Mouse (Mus musculus): ENCODE results near the gene Tecpr2. TPM values are rescaled to one million over a fixed set of nuclear protein-coding genes. Genes with fewer than 3 reads are reported as not detected.

Tecpr2 gene
- polyA plus RNA-seq, 1 experiment from 2014 or later, result 2.1 TPM

GRCm38 (mm10) chr12:110885251-110885650, 3.8 kb upstream of the Tecpr2 start:
- no peaks in the 10 kb centered on the region for H3K27me3 ChIP-seq (ENCODE audit: control insufficient read depth, insufficient read depth, low read depth, low read length)
- no peak overlapping the region for H3K4me2 ChIP-seq (ENCODE audit: low read depth, low read length)
- no peaks in the 10 kb centered on the region for H3K9me3 ChIP-seq (replicated peaks; ENCODE audit: control insufficient read depth, low read length)
- no peak overlapping the region for H3K4me3 ChIP-seq (ENCODE audit: low read depth, low read length)
- H3K4me1 ChIP-seq (ENCODE audit: control insufficient read depth, low read depth, low read length), result peaks cover 22% of the 10 kb centered on the region
- no peak overlapping the region for H3K9ac ChIP-seq (ENCODE audit: low read depth, low read length)
- no peak overlapping the region for H3K27ac ChIP-seq (ENCODE audit: low read length)
- 82% methylated on average over 2 of the region's 2 CpGs for WGBS (ENCODE audit: insufficient replicate concordance)
- peaks cover 4% of the 10 kb centered on the region; the same call in 1 of the 2 replicates for H3K36me3 ChIP-seq (ENCODE audit: control insufficient read depth, insufficient read depth)
- no peak for ATAC-seq (ENCODE audit: low read depth)

- 12% methylated on average over 12 of the region's 12 CpGs for WGBS (ENCODE audit: insufficient replicate concordance)
- H3K36me3 ChIP-seq (ENCODE audit: control insufficient read depth, insufficient read depth), result no peaks in the 10 kb centered on the region
- H3K9ac ChIP-seq (ENCODE audit: low read depth, low read length), result peak overlapping the region; percentile 71
- H3K4me3 ChIP-seq (ENCODE audit: low read depth, low read length), result peak overlapping the region; percentile 71
- peaks cover 37% of the 10 kb centered on the region for H3K4me1 ChIP-seq (ENCODE audit: control insufficient read depth, low read depth, low read length)
- H3K9me3 ChIP-seq (replicated peaks; ENCODE audit: control insufficient read depth, low read length), result no peaks in the 10 kb centered on the region
- peak overlapping the region; percentile 50; the same call in 1 of the 2 replicates for H3K27ac ChIP-seq (ENCODE audit: low read length)
- peak overlapping the region; percentile 97 for H3K4me2 ChIP-seq (ENCODE audit: low read depth, low read length)
- no peaks in the 10 kb centered on the region for H3K27me3 ChIP-seq (ENCODE audit: control insufficient read depth, insufficient read depth, low read depth, low read length)
- ATAC-seq (ENCODE audit: low read depth), result no peak
These were observed 958 bp upstream of the Tecpr2 start for GRCm38 (mm10) chr12:110888106-110888505.

- H3K4me2 ChIP-seq (ENCODE audit: low read depth, low read length), result peak overlapping the region; percentile 97
- H3K9ac ChIP-seq (ENCODE audit: low read depth, low read length), result peak overlapping the region; percentile 71
- no peaks in the 10 kb centered on the region for H3K9me3 ChIP-seq (replicated peaks; ENCODE audit: control insufficient read depth, low read length)
- H3K36me3 ChIP-seq (ENCODE audit: control insufficient read depth, insufficient read depth), result no peaks in the 10 kb centered on the region
- WGBS (ENCODE audit: insufficient replicate concordance), result 0% methylated on average over 25 of the region's 25 CpGs
- peaks cover 37% of the 10 kb centered on the region for H3K4me1 ChIP-seq (ENCODE audit: control insufficient read depth, low read depth, low read length)
- peak overlapping the region; percentile 50 for H3K27ac ChIP-seq (ENCODE audit: low read length)
- H3K4me3 ChIP-seq (ENCODE audit: low read depth, low read length), result peak overlapping the region; percentile 71
- H3K27me3 ChIP-seq (ENCODE audit: control insufficient read depth, insufficient read depth, low read depth, low read length), result no peaks in the 10 kb centered on the region
- peak; percentile 9 for ATAC-seq (ENCODE audit: low read depth)
These were observed 458 bp upstream of the Tecpr2 start for GRCm38 (mm10) chr12:110888606-110889005.

GRCm38 (mm10) chr12:110891887-110892286, 2.8 kb downstream of the Tecpr2 start:
- H3K9ac ChIP-seq (ENCODE audit: low read depth, low read length), result no peak overlapping the region
- H3K4me2 ChIP-seq (ENCODE audit: low read depth, low read length), result no peak overlapping the region
- no peak for ATAC-seq (ENCODE audit: low read depth)
- no peaks in the 10 kb centered on the region for H3K27me3 ChIP-seq (ENCODE audit: control insufficient read depth, insufficient read depth, low read depth, low read length)
- no peak overlapping the region for H3K4me3 ChIP-seq (ENCODE audit: low read depth, low read length)
- no peak overlapping the region for H3K27ac ChIP-seq (ENCODE audit: low read length)
- H3K4me1 ChIP-seq (ENCODE audit: control insufficient read depth, low read depth, low read length), result peaks cover 33% of the 10 kb centered on the region
- no peaks in the 10 kb centered on the region for H3K36me3 ChIP-seq (ENCODE audit: control insufficient read depth, insufficient read depth)
- 47% methylated on average over 1 of the region's 1 CpGs for WGBS (ENCODE audit: insufficient replicate concordance)
- H3K9me3 ChIP-seq (replicated peaks; ENCODE audit: control insufficient read depth, low read length), result no peaks in the 10 kb centered on the region

GRCm38 (mm10) chr12:110902106-110902505, 13.0 kb downstream of the Tecpr2 start:
- H3K4me3 ChIP-seq (ENCODE audit: low read depth, low read length), result no peak overlapping the region
- H3K4me2 ChIP-seq (ENCODE audit: low read depth, low read length), result no peak overlapping the region
- 69% methylated on average over 4 of the region's 4 CpGs for WGBS (ENCODE audit: insufficient replicate concordance)
- H3K27me3 ChIP-seq (ENCODE audit: control insufficient read depth, insufficient read depth, low read depth, low read length), result no peaks in the 10 kb centered on the region
- H3K36me3 ChIP-seq (ENCODE audit: control insufficient read depth, insufficient read depth), result no peaks in the 10 kb centered on the region
- no peaks in the 10 kb centered on the region for H3K4me1 ChIP-seq (ENCODE audit: control insufficient read depth, low read depth, low read length)
- H3K9ac ChIP-seq (ENCODE audit: low read depth, low read length), result no peak overlapping the region
- no peaks in the 10 kb centered on the region for H3K9me3 ChIP-seq (replicated peaks; ENCODE audit: control insufficient read depth, low read length)
- ATAC-seq (ENCODE audit: low read depth), result no peak
- no peak overlapping the region for H3K27ac ChIP-seq (ENCODE audit: low read length)

- Histone ChIP-seq H3K27ac (ENCODE audit: low read length) (no peak overlapping the region), H3K27me3 (ENCODE audit: control insufficient read depth, insufficient read depth, low read depth, low read length) (no peaks in the 10 kb centered on the region), H3K9ac (ENCODE audit: low read depth, low read length) (no peak overlapping the region), H3K36me3 (ENCODE audit: control insufficient read depth, insufficient read depth) (no peaks in the 10 kb centered on the region), H3K4me2 (ENCODE audit: low read depth, low read length) (no peak overlapping the region), H3K9me3 (replicated peaks; ENCODE audit: control insufficient read depth, low read length) (no peaks in the 10 kb centered on the region), H3K4me1 (ENCODE audit: control insufficient read depth, low read depth, low read length) (no peaks in the 10 kb centered on the region), H3K4me3 (ENCODE audit: low read depth, low read length) (no peak overlapping the region)
- ATAC-seq (ENCODE audit: low read depth), result no peak
- 66% methylated on average over 2 of the region's 2 CpGs for WGBS (ENCODE audit: insufficient replicate concordance)
These were observed 14.5 kb downstream of the Tecpr2 start for GRCm38 (mm10) chr12:110903536-110903935.

GRCm38 (mm10) chr12:110907845-110908244, 18.8 kb downstream of the Tecpr2 start:
- H3K4me2 ChIP-seq (ENCODE audit: low read depth, low read length), result no peak overlapping the region
- 20% methylated on average over 3 of the region's 3 CpGs for WGBS (ENCODE audit: insufficient replicate concordance)
- no peaks in the 10 kb centered on the region for H3K36me3 ChIP-seq (ENCODE audit: control insufficient read depth, insufficient read depth)
- no peaks in the 10 kb centered on the region for H3K4me1 ChIP-seq (ENCODE audit: control insufficient read depth, low read depth, low read length)
- no peak overlapping the region for H3K4me3 ChIP-seq (ENCODE audit: low read depth, low read length)
- H3K9me3 ChIP-seq (replicated peaks; ENCODE audit: control insufficient read depth, low read length), result no peaks in the 10 kb centered on the region
- H3K27ac ChIP-seq (ENCODE audit: low read length), result no peak overlapping the region
- H3K9ac ChIP-seq (ENCODE audit: low read depth, low read length), result no peak overlapping the region
- no peaks in the 10 kb centered on the region for H3K27me3 ChIP-seq (ENCODE audit: control insufficient read depth, insufficient read depth, low read depth, low read length)
- no peak for ATAC-seq (ENCODE audit: low read depth)

GRCm38 (mm10) chr12:110909962-110910361, 20.9 kb downstream of the Tecpr2 start:
- no peaks in the 10 kb centered on the region for H3K4me1 ChIP-seq (ENCODE audit: control insufficient read depth, low read depth, low read length)
- no peak overlapping the region for H3K4me3 ChIP-seq (ENCODE audit: low read depth, low read length)
- H3K27ac ChIP-seq (ENCODE audit: low read length), result no peak overlapping the region
- H3K9ac ChIP-seq (ENCODE audit: low read depth, low read length), result no peak overlapping the region
- no peak for ATAC-seq (ENCODE audit: low read depth)
- H3K27me3 ChIP-seq (ENCODE audit: control insufficient read depth, insufficient read depth, low read depth, low read length), result no peaks in the 10 kb centered on the region
- H3K36me3 ChIP-seq (ENCODE audit: control insufficient read depth, insufficient read depth), result no peaks in the 10 kb centered on the region
- H3K9me3 ChIP-seq (replicated peaks; ENCODE audit: control insufficient read depth, low read length), result no peaks in the 10 kb centered on the region
- WGBS (ENCODE audit: insufficient replicate concordance), result 81% methylated on average over 2 of the region's 2 CpGs
- H3K4me2 ChIP-seq (ENCODE audit: low read depth, low read length), result no peak overlapping the region

GRCm38 (mm10) chr12:110915761-110916160, 26.7 kb downstream of the Tecpr2 start:
- H3K9ac ChIP-seq (ENCODE audit: low read depth, low read length), result no peak overlapping the region
- WGBS (ENCODE audit: insufficient replicate concordance), result 68% methylated on average over 9 of the region's 9 CpGs
- H3K36me3 ChIP-seq (ENCODE audit: control insufficient read depth, insufficient read depth), result peaks cover 16% of the 10 kb centered on the region
- H3K4me3 ChIP-seq (ENCODE audit: low read depth, low read length), result no peak overlapping the region
- no peaks in the 10 kb centered on the region for H3K9me3 ChIP-seq (replicated peaks; ENCODE audit: control insufficient read depth, low read length)
- ATAC-seq (ENCODE audit: low read depth), result no peak
- H3K4me1 ChIP-seq (ENCODE audit: control insufficient read depth, low read depth, low read length), result no peaks in the 10 kb centered on the region
- no peak overlapping the region for H3K4me2 ChIP-seq (ENCODE audit: low read depth, low read length)
- H3K27me3 ChIP-seq (ENCODE audit: control insufficient read depth, insufficient read depth, low read depth, low read length), result no peaks in the 10 kb centered on the region
- H3K27ac ChIP-seq (ENCODE audit: low read length), result no peak overlapping the region
